Mouse (Mus musculus): ENCODE measurements around the gene Plxna4. TPM values are rescaled to one million over a fixed set of nuclear protein-coding genes. Genes with fewer than 3 reads are reported as not detected.

The Plxna4 gene
- polyA plus RNA-seq, 1 experiment from 2014 or later = 1.2 TPM

GRCm38 (mm10) chr6:32202664-32203192 lies 385.3 kb downstream of the Plxna4 start:
- ATAC-seq (ENCODE audit: low FRiP score, low TSS enrichment) = peak; percentile 72; the same call in 1 of the 2 replicates
- WGBS = 37% methylated on average over 1 of the region's 1 CpGs
- Histone ChIP-seq H3K27ac (ENCODE audit: low read length) (peak overlapping the region; percentile 51; the same call in 1 of the 2 replicates), H3K4me3 (ENCODE audit: low read length) (no peak overlapping the region), H3K4me1 (ENCODE audit: insufficient read depth, low read length) (no peaks in the 10 kb centered on the region), H3K4me2 (replicated peaks; ENCODE audit: low read depth, low read length) (no peak overlapping the region), H3K9ac (replicated peaks; ENCODE audit: low read length) (no peak overlapping the region), H3K27me3 (ENCODE audit: insufficient read depth, low read length) (no peaks in the 10 kb centered on the region), H3K36me3 (ENCODE audit: insufficient read depth, low read length) (no peaks in the 10 kb centered on the region), H3K9me3 (ENCODE audit: low read length) (no peaks in the 10 kb centered on the region)

GRCm38 (mm10) chr6:32201506-32201905 lies 386.5 kb downstream of the Plxna4 start:
- H3K4me2 ChIP-seq (replicated peaks; ENCODE audit: low read depth, low read length) = no peak overlapping the region
- H3K9ac ChIP-seq (replicated peaks; ENCODE audit: low read length) = no peak overlapping the region
- no peaks in the 10 kb centered on the region for H3K27me3 ChIP-seq (ENCODE audit: insufficient read depth, low read length)
- H3K4me1 ChIP-seq (ENCODE audit: insufficient read depth, low read length) = 0 out of 2 replicates have a peak, but pooled peaks cover 2% of the 10 kb centered on the region
- no peaks in the 10 kb centered on the region for H3K36me3 ChIP-seq (ENCODE audit: insufficient read depth, low read length)
- no peak overlapping the region for H3K4me3 ChIP-seq (ENCODE audit: low read length)
- no peak for ATAC-seq (ENCODE audit: low FRiP score, low TSS enrichment)
- H3K9me3 ChIP-seq (ENCODE audit: low read length) = no peaks in the 10 kb centered on the region
- H3K27ac ChIP-seq (ENCODE audit: low read length) = no peak overlapping the region

GRCm38 (mm10) chr6:32199616-32200015 lies 388.4 kb downstream of the Plxna4 start:
- Histone ChIP-seq H3K4me1 (ENCODE audit: insufficient read depth, low read length) (0 out of 2 replicates have a peak, but pooled peaks cover 2% of the 10 kb centered on the region), H3K36me3 (ENCODE audit: insufficient read depth, low read length) (no peaks in the 10 kb centered on the region), H3K4me2 (replicated peaks; ENCODE audit: low read depth, low read length) (no peak overlapping the region), H3K4me3 (ENCODE audit: low read length) (no peak overlapping the region), H3K27me3 (ENCODE audit: insufficient read depth, low read length) (no peaks in the 10 kb centered on the region), H3K9ac (replicated peaks; ENCODE audit: low read length) (no peak overlapping the region), H3K27ac (ENCODE audit: low read length) (no peak overlapping the region), H3K9me3 (ENCODE audit: low read length) (no peaks in the 10 kb centered on the region)
- 52% methylated on average over 2 of the region's 2 CpGs for WGBS
- ATAC-seq (ENCODE audit: low FRiP score, low TSS enrichment) = no peak

GRCm38 (mm10) chr6:32196913-32197312 lies 391.1 kb downstream of the Plxna4 start:
- H3K4me1 ChIP-seq (ENCODE audit: insufficient read depth, low read length) = 0 out of 2 replicates have a peak, but pooled peaks cover 2% of the 10 kb centered on the region
- H3K9ac ChIP-seq (replicated peaks; ENCODE audit: low read length) = no peak overlapping the region
- H3K27ac ChIP-seq (ENCODE audit: low read length) = no peak overlapping the region
- no peaks in the 10 kb centered on the region for H3K9me3 ChIP-seq (ENCODE audit: low read length)
- no peak overlapping the region for H3K4me3 ChIP-seq (ENCODE audit: low read length)
- H3K4me2 ChIP-seq (replicated peaks; ENCODE audit: low read depth, low read length) = no peak overlapping the region
- 52% methylated on average over 9 of the region's 9 CpGs for WGBS
- H3K36me3 ChIP-seq (ENCODE audit: insufficient read depth, low read length) = no peaks in the 10 kb centered on the region
- peak; percentile 46; the same call in 1 of the 2 replicates for ATAC-seq (ENCODE audit: low FRiP score, low TSS enrichment)
- no peaks in the 10 kb centered on the region for H3K27me3 ChIP-seq (ENCODE audit: insufficient read depth, low read length)

GRCm38 (mm10) chr6:32193046-32193445 lies 394.9 kb downstream of the Plxna4 start:
- ATAC-seq (ENCODE audit: low FRiP score, low TSS enrichment) = no peak
- H3K4me1 ChIP-seq (ENCODE audit: insufficient read depth, low read length) = 0 out of 2 replicates have a peak, but pooled peaks cover 2% of the 10 kb centered on the region
- no peak overlapping the region for H3K4me2 ChIP-seq (replicated peaks; ENCODE audit: low read depth, low read length)
- H3K27ac ChIP-seq (ENCODE audit: low read length) = no peak overlapping the region
- no peaks in the 10 kb centered on the region for H3K27me3 ChIP-seq (ENCODE audit: insufficient read depth, low read length)
- H3K9me3 ChIP-seq (ENCODE audit: low read length) = no peaks in the 10 kb centered on the region
- no peak overlapping the region for H3K9ac ChIP-seq (replicated peaks; ENCODE audit: low read length)
- H3K36me3 ChIP-seq (ENCODE audit: insufficient read depth, low read length) = no peaks in the 10 kb centered on the region
- no peak overlapping the region for H3K4me3 ChIP-seq (ENCODE audit: low read length)
- WGBS = 91% methylated on average over 2 of the region's 2 CpGs

- H3K9ac ChIP-seq (replicated peaks; ENCODE audit: low read length) = no peak overlapping the region
- no peak for ATAC-seq (ENCODE audit: low FRiP score, low TSS enrichment)
- no peak overlapping the region for H3K4me2 ChIP-seq (replicated peaks; ENCODE audit: low read depth, low read length)
- no peak overlapping the region for H3K27ac ChIP-seq (ENCODE audit: low read length)
- H3K4me3 ChIP-seq (ENCODE audit: low read length) = no peak overlapping the region
- no peaks in the 10 kb centered on the region; the same call in 1 of the 2 replicates for H3K4me1 ChIP-seq (ENCODE audit: insufficient read depth, low read length)
- no peaks in the 10 kb centered on the region for H3K36me3 ChIP-seq (ENCODE audit: insufficient read depth, low read length)
- WGBS = 85% methylated on average over 4 of the region's 4 CpGs
- no peaks in the 10 kb centered on the region for H3K27me3 ChIP-seq (ENCODE audit: insufficient read depth, low read length)
- H3K9me3 ChIP-seq (ENCODE audit: low read length) = no peaks in the 10 kb centered on the region
Measured at GRCm38 (mm10) chr6:32184402-32184985, 403.5 kb downstream of the Plxna4 start.

- no peaks in the 10 kb centered on the region for H3K27me3 ChIP-seq (ENCODE audit: insufficient read depth, low read length)
- no peaks in the 10 kb centered on the region for H3K9me3 ChIP-seq (ENCODE audit: low read length)
- H3K4me1 ChIP-seq (ENCODE audit: insufficient read depth, low read length) = no peaks in the 10 kb centered on the region; the same call in 1 of the 2 replicates
- H3K4me2 ChIP-seq (replicated peaks; ENCODE audit: low read depth, low read length) = no peak overlapping the region
- ATAC-seq (ENCODE audit: low FRiP score, low TSS enrichment) = no peak
- no peak overlapping the region for H3K27ac ChIP-seq (ENCODE audit: low read length)
- 61% methylated on average over 6 of the region's 6 CpGs for WGBS
- no peak overlapping the region for H3K4me3 ChIP-seq (ENCODE audit: low read length)
- H3K9ac ChIP-seq (replicated peaks; ENCODE audit: low read length) = no peak overlapping the region
- no peaks in the 10 kb centered on the region for H3K36me3 ChIP-seq (ENCODE audit: insufficient read depth, low read length)
Measured at GRCm38 (mm10) chr6:32183651-32184185, 404.3 kb downstream of the Plxna4 start.

- H3K4me2 ChIP-seq (replicated peaks; ENCODE audit: low read depth, low read length) = no peak overlapping the region
- H3K4me1 ChIP-seq (ENCODE audit: insufficient read depth, low read length) = no peaks in the 10 kb centered on the region; the same call in 1 of the 2 replicates
- no peak for ATAC-seq (ENCODE audit: low FRiP score, low TSS enrichment)
- H3K27ac ChIP-seq (ENCODE audit: low read length) = no peak overlapping the region
- H3K9ac ChIP-seq (replicated peaks; ENCODE audit: low read length) = no peak overlapping the region
- H3K4me3 ChIP-seq (ENCODE audit: low read length) = no peak overlapping the region
- no peaks in the 10 kb centered on the region for H3K36me3 ChIP-seq (ENCODE audit: insufficient read depth, low read length)
- 72% methylated on average over 5 of the region's 5 CpGs for WGBS
- H3K27me3 ChIP-seq (ENCODE audit: insufficient read depth, low read length) = no peaks in the 10 kb centered on the region
- no peaks in the 10 kb centered on the region for H3K9me3 ChIP-seq (ENCODE audit: low read length)
Measured at GRCm38 (mm10) chr6:32180012-32180358, 408.0 kb downstream of the Plxna4 start.

- WGBS = 66% methylated on average over 2 of the region's 2 CpGs
- ATAC-seq (ENCODE audit: low FRiP score, low TSS enrichment) = no peak
- no peaks in the 10 kb centered on the region for H3K9me3 ChIP-seq (ENCODE audit: low read length)
- H3K4me2 ChIP-seq (replicated peaks; ENCODE audit: low read depth, low read length) = no peak overlapping the region
- no peaks in the 10 kb centered on the region for H3K36me3 ChIP-seq (ENCODE audit: insufficient read depth, low read length)
- H3K4me3 ChIP-seq (ENCODE audit: low read length) = no peak overlapping the region
- no peaks in the 10 kb centered on the region for H3K27me3 ChIP-seq (ENCODE audit: insufficient read depth, low read length)
- no peak overlapping the region for H3K27ac ChIP-seq (ENCODE audit: low read length)
- no peaks in the 10 kb centered on the region; the same call in 1 of the 2 replicates for H3K4me1 ChIP-seq (ENCODE audit: insufficient read depth, low read length)
- H3K9ac ChIP-seq (replicated peaks; ENCODE audit: low read length) = no peak overlapping the region
Measured at GRCm38 (mm10) chr6:32179346-32180011, 408.5 kb downstream of the Plxna4 start.

- Histone ChIP-seq H3K9me3 (ENCODE audit: low read length) (no peaks in the 10 kb centered on the region), H3K4me3 (ENCODE audit: low read length) (no peak overlapping the region), H3K27ac (ENCODE audit: low read length) (no peak overlapping the region), H3K27me3 (ENCODE audit: insufficient read depth, low read length) (no peaks in the 10 kb centered on the region), H3K36me3 (ENCODE audit: insufficient read depth, low read length) (no peaks in the 10 kb centered on the region), H3K4me2 (replicated peaks; ENCODE audit: low read depth, low read length) (no peak overlapping the region), H3K9ac (replicated peaks; ENCODE audit: low read length) (no peak overlapping the region), H3K4me1 (ENCODE audit: insufficient read depth, low read length) (no peaks in the 10 kb centered on the region; the same call in 1 of the 2 replicates)
- 81% methylated on average over 3 of the region's 3 CpGs for WGBS
- no peak for ATAC-seq (ENCODE audit: low FRiP score, low TSS enrichment)
Measured at GRCm38 (mm10) chr6:32177905-32178304, 410.1 kb downstream of the Plxna4 start.
